Mouse (Mus musculus): ENCODE measurements around the gene Pcolce2.

- no peak for TF ChIP-seq EP300 (IDR thresholded peaks at IDR 0.05; ENCODE audit: low read depth)
- no peak for TF ChIP-seq CTCF (IDR thresholded peaks at IDR 0.05; ENCODE audit: low read depth)
Measured at GRCm38 (mm10) chr9:95672760-95673159, 35.4 kb downstream of the Pcolce2 start.

All from heart, postnatal 0 days (tissue).